Mouse (Mus musculus) hindbrain, postnatal 0 days (tissue): Measurements from ENCODE around the gene Nol6. TPM values are rescaled to one million over a fixed set of nuclear protein-coding genes. Genes with fewer than 3 reads are reported as not detected.
"Not testable (repeated sequence)": the region's sequence is repeated elsewhere in the genome, so short reads cannot be mapped to it uniquely, and the experiment has no call there.

Experiments
- ATAC-seq: fragments of 200-750 bp; cut with Nextera tagmentation; 2 replicates; pipeline ENCODE4 v1.8.0; 2017; ENCODE audit warnings: mild to moderate bottlenecking, moderate TSS enrichment, moderate library complexity
- DNase-seq: peaks from one replicate; pipeline ENCODE4 v3.0.0-alpha.2; 2015; ENCODE audit warnings: low spot score
- H3K27ac ChIP-seq: fragments of 300-500 bp; sonication (generic); 2 replicates; pipeline ENCODE4 v1.5.1; 2014; ENCODE audit warnings: mild to moderate bottlenecking
- H3K27me3 ChIP-seq: fragments of 300-500 bp; sonication (generic); 2 replicates; pipeline ENCODE4 v1.6.1; 2014; ENCODE audit warnings: low read length, mixed read lengths; ENCODE audit not compliant: insufficient read depth
- H3K36me3 ChIP-seq: fragments of 300-500 bp; sonication (generic); 2 replicates; pipeline ENCODE4 v1.6.1; 2014; ENCODE audit warnings: low read length, mixed read lengths; ENCODE audit not compliant: insufficient read depth
- H3K4me1 ChIP-seq: fragments of 300-500 bp; sonication (generic); 2 replicates; pipeline ENCODE4 v1.6.1; 2014; ENCODE audit warnings: antibody characterized with exemption, low read length, mixed read lengths; ENCODE audit not compliant: insufficient read depth
- H3K4me2 ChIP-seq: fragments of 300-500 bp; sonication (generic); 2 replicates; pipeline ENCODE4 v1.6.1; 2014; ENCODE audit warnings: low read depth, mild to moderate bottlenecking, low read length, moderate library complexity, mixed read lengths
- H3K4me3 ChIP-seq: fragments of 300-500 bp; sonication (generic); 2 replicates; pipeline ENCODE4 v1.5.1; 2014; ENCODE audit warnings: low read length
- H3K9ac ChIP-seq: fragments of 300-500 bp; sonication (generic); replicated peaks from 2 replicates; pipeline ENCODE4 v1.6.1; 2014; ENCODE audit warnings: mild to moderate bottlenecking, low read length, moderate library complexity, mixed read lengths
- H3K9me3 ChIP-seq: fragments of 300-500 bp; sonication (generic); 2 replicates; pipeline ENCODE4 v1.6.1; 2016; ENCODE audit warnings: low read length, mixed read lengths
- CTCF ChIP-seq: IDR thresholded peaks from 2 replicates; pipeline ENCODE4 v1.5.1; 2016; ENCODE audit warnings: antibody characterized with exemption, control low read depth, low read depth
- WGBS: fragments of 180-500 bp; shearing (Covaris S2); extraction: QIAGEN DNeasy Blood & Tissue Kit; methylation state at CpG from one replicate; pipeline ENCODE4 v1.1.7; 2014; 5-methylcytosine and 5-hydroxymethylcytosine counted together
- polyA plus RNA-seq: library from polyadenylated mRNA; unstranded; fragments of >200 nt; fragmentation: Nextera tagmentation; extraction: Ambion mirVana; gene quantifications from 2 replicates; pipeline ENCODE4 v1.2.1, GENCODE M21; 2015
- total RNA-seq: library from RNA; depleted of rRNA; stranded (reverse); fragments of >200 nt; gene quantifications from 2 replicates; pipeline ENCODE4 v1.2.3, GENCODE M21; 2014

The Nol6 gene
- total and polyA plus RNA-seq, 2 experiments from 2014 or later = 32.4 to 70.2 TPM

GRCm38 (mm10) chr4:41086947-41087346 is 37.3 kb downstream of the Nol6 start:
- ATAC-seq = no peak
- Histone ChIP-seq H3K4me3 (no peak overlapping the region), H3K4me2 (no peak overlapping the region), H3K27ac (no peak overlapping the region), H3K9ac (no peak overlapping the region), H3K9me3 (no peaks in the 10 kb centered on the region), H3K4me1 (no peaks in the 10 kb centered on the region), H3K27me3 (no peaks in the 10 kb centered on the region), H3K36me3 (no peaks in the 10 kb centered on the region)
- no peak for DNase-seq
- no peak for TF ChIP-seq CTCF
- 81% methylated on average over 9 of the region's 9 CpGs for WGBS

- no peaks in the 10 kb centered on the region for H3K4me1 ChIP-seq
- WGBS = 76% methylated on average over 4 of the region's 4 CpGs
- H3K4me2 ChIP-seq = no peak overlapping the region
- DNase-seq (no peak), ATAC-seq (no peak)
- H3K27ac ChIP-seq = no peak overlapping the region
- H3K9ac ChIP-seq = no peak overlapping the region
- no peak overlapping the region for H3K4me3 ChIP-seq
- H3K9me3 ChIP-seq = no peaks in the 10 kb centered on the region
- no peaks in the 10 kb centered on the region for H3K36me3 ChIP-seq
- no peaks in the 10 kb centered on the region for H3K27me3 ChIP-seq
- no peak for TF ChIP-seq CTCF
Observed at GRCm38 (mm10) chr4:41084819-41085218, 39.4 kb downstream of the Nol6 start.

- not testable (repeated sequence) for H3K27ac ChIP-seq, H3K4me2 ChIP-seq, H3K4me1 ChIP-seq, H3K9me3 ChIP-seq, H3K36me3 ChIP-seq, H3K9ac ChIP-seq, DNase-seq, H3K4me3 ChIP-seq, H3K27me3 ChIP-seq, ATAC-seq
- 68% methylated on average over 4 of the region's 4 CpGs for whole genome bisulfite sequencing
Observed at GRCm38 (mm10) chr4:41082803-41083202, 41.5 kb downstream of the Nol6 start.

- H3K27me3 ChIP-seq = no peaks in the 10 kb centered on the region
- TF ChIP-seq CTCF = no peak
- H3K27ac ChIP-seq = no peak overlapping the region
- H3K4me2 ChIP-seq = no peak overlapping the region
- 74% methylated on average over 5 of the region's 5 CpGs for WGBS
- no peaks in the 10 kb centered on the region for H3K9me3 ChIP-seq
- H3K4me1 ChIP-seq = no peaks in the 10 kb centered on the region
- no peaks in the 10 kb centered on the region for H3K36me3 ChIP-seq
- H3K9ac ChIP-seq = no peak overlapping the region
- H3K4me3 ChIP-seq = no peak overlapping the region
- DNase-seq (no peak), ATAC-seq (no peak)
Observed at GRCm38 (mm10) chr4:41081733-41082132, 42.5 kb downstream of the Nol6 start.

- Histone ChIP-seq H3K9me3 (no peaks in the 10 kb centered on the region), H3K27me3 (no peaks in the 10 kb centered on the region), H3K4me1 (no peaks in the 10 kb centered on the region), H3K9ac (no peak overlapping the region), H3K4me3 (no peak overlapping the region), H3K36me3 (no peaks in the 10 kb centered on the region), H3K4me2 (no peak overlapping the region), H3K27ac (no peak overlapping the region)
- WGBS = 80% methylated on average over 6 of the region's 6 CpGs
- DNase-seq (no peak), ATAC-seq (no peak)
- no peak for TF ChIP-seq CTCF
Observed at GRCm38 (mm10) chr4:41078726-41079125, 45.5 kb downstream of the Nol6 start.

GRCm38 (mm10) chr4:41074461-41074860 is 49.8 kb downstream of the Nol6 start:
- no peak for ATAC-seq
- Histone ChIP-seq H3K4me2 (no peak overlapping the region), H3K9me3 (no peaks in the 10 kb centered on the region), H3K36me3 (no peaks in the 10 kb centered on the region), H3K4me1 (no peaks in the 10 kb centered on the region), H3K4me3 (no peak overlapping the region), H3K27me3 (no peaks in the 10 kb centered on the region), H3K9ac (no peak overlapping the region), H3K27ac (no peak overlapping the region)
- DNase-seq = no peak
- TF ChIP-seq CTCF = no peak
- WGBS = 61% methylated on average over 6 of the region's 6 CpGs

GRCm38 (mm10) chr4:41073008-41073817 is 51.0 kb downstream of the Nol6 start:
- 76% methylated on average over 12 of the region's 12 CpGs for WGBS

More at GRCm38 (mm10) chr4:41073008-41073817, 51.0 kb downstream of the Nol6 start:
- Histone ChIP-seq H3K4me3 (no peak overlapping the region), H3K9me3 (no peaks in the 10 kb centered on the region), H3K27ac (no peak overlapping the region), H3K4me2 (no peak overlapping the region), H3K36me3 (no peaks in the 10 kb centered on the region), H3K4me1 (no peaks in the 10 kb centered on the region), H3K9ac (no peak overlapping the region), H3K27me3 (no peaks in the 10 kb centered on the region)
- ATAC-seq = no peak
- no peak for DNase-seq
- TF ChIP-seq CTCF = no peak
